Mouse (Mus musculus) bone marrow, adult 2 months (tissue): Measurements from ENCODE around the gene Tnxb.

Source experiments
- CTCF ChIP-seq: fragments of 200-500 bp; IDR thresholded peaks from 2 replicates; pipeline ENCODE4 v1.5.1; 2011; ENCODE audit warnings: low read length, control low read depth; ENCODE audit not compliant: control insufficient read depth, insufficient read depth
- POLR2A ChIP-seq: fragments of 200-500 bp; IDR thresholded peaks from 2 replicates; pipeline ENCODE4 v1.6.1; 2011; ENCODE audit warnings: low read depth, mild to moderate bottlenecking, control low read depth, low read length, borderline replicate concordance; ENCODE audit not compliant: control insufficient read depth

GRCm38 (mm10) chr17:34746531-34746930 is 76.2 kb downstream of the Tnxb start:
- TF ChIP-seq CTCF, result no peak
- no peak for TF ChIP-seq POLR2A
